Mouse (Mus musculus) cerebellum, adult 2 months (tissue): ENCODE measurements around the gene Tub. TPM values are rescaled to one million over a fixed set of nuclear protein-coding genes. Genes with fewer than 3 reads are reported as not detected.

ENCODE experiments used
- DNase-seq, 2 experiments: peaks; one replicate each; pipeline ENCODE4 v3.0.0; 2021
- H3K27ac ChIP-seq: fragments of 200-500 bp; 2 replicates; pipeline ENCODE4 v1.5.1; 2012; ENCODE audit warnings: low read length, control low read depth, inconsistent platforms; ENCODE audit not compliant: insufficient read depth
- H3K27me3 ChIP-seq: fragments of 200-500 bp; 2 replicates; pipeline ENCODE4 v1.6.1; 2012; ENCODE audit warnings: inconsistent platforms, mild to moderate bottlenecking, low read length, moderate library complexity; ENCODE audit not compliant: control insufficient read depth, insufficient read depth
- H3K4me1 ChIP-seq: fragments of 200-500 bp; 2 replicates; pipeline ENCODE4 v1.6.1; 2011; ENCODE audit warnings: low read length; ENCODE audit not compliant: control insufficient read depth, insufficient read depth
- H3K4me3 ChIP-seq: fragments of 200-500 bp; replicated peaks from 2 replicates; pipeline ENCODE3; 2011; ENCODE audit warnings: mild to moderate bottlenecking, low read depth, low read length, control low read depth; ENCODE audit not compliant: insufficient read depth
- CTCF ChIP-seq: fragments of 200-500 bp; IDR thresholded peaks from 2 replicates; pipeline ENCODE4 v1.5.1; 2011; ENCODE audit warnings: low read depth, mild to moderate bottlenecking, control low read depth, low read length, moderate library complexity, borderline replicate concordance; ENCODE audit not compliant: insufficient read depth
- POLR2A ChIP-seq: fragments of 200-500 bp; IDR thresholded peaks from 2 replicates; pipeline ENCODE4 v1.6.1; 2011; ENCODE audit warnings: low read length, control low read depth, borderline replicate concordance; ENCODE audit not compliant: insufficient read depth
- WGBS: fragments of 180-500 bp; shearing (Covaris S2); methylation state at CpG from one replicate; pipeline ENCODE4 v1.1.7; 2018; 5-methylcytosine and 5-hydroxymethylcytosine counted together
- polyA plus RNA-seq: library from polyadenylated mRNA; depleted of rRNA; stranded (reverse); fragments of >200 nt; gene quantifications from 2 replicates; pipeline ENCODE4 v1.2.3, GENCODE M21; 2012

The Tub gene
- polyA plus RNA-seq, 1 experiment = 75.4 TPM

DNA sequence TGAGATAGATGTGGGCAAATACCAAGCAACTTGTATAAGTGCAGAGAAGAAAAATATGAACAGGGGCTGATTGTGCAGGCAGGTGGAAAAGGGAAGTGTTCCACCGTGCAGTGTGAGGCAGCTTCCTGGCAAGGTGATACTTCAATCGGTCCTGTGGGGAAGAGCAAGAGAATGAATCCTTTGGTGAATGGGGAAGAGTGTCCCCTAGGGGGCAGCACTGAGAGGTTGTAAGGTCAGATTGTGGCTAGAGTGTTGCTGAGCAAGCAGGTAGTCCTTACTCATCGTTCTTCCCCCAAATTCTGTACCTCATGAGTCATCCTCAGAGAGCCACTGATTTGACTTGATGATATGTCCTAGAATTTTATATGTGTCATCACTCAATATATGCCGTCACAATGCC is 4.0 kb downstream of the Tub start:
- Histone ChIP-seq H3K4me3 (no peak overlapping the region), H3K4me1 (no peaks in the 10 kb centered on the region), H3K27me3 (no peaks in the 10 kb centered on the region), H3K27ac (no peak overlapping the region)
- DNase-seq = no peak
- WGBS = 54% methylated on average over 4 of the region's 4 CpGs
- no peak for TF ChIP-seq POLR2A
- TF ChIP-seq CTCF = peak; percentile 49

- H3K4me3 ChIP-seq = no peak overlapping the region
- WGBS = 76% methylated on average over 2 of the region's 2 CpGs
- DNase-seq = no peak
- no peak overlapping the region for H3K27ac ChIP-seq
- no peaks in the 10 kb centered on the region for H3K4me1 ChIP-seq
- no peaks in the 10 kb centered on the region for H3K27me3 ChIP-seq
- no peak for TF ChIP-seq CTCF
- TF ChIP-seq POLR2A = no peak
Measured at GRCm38 (mm10) chr7:108957734-108958133, 7.6 kb downstream of the Tub start.

DNA sequence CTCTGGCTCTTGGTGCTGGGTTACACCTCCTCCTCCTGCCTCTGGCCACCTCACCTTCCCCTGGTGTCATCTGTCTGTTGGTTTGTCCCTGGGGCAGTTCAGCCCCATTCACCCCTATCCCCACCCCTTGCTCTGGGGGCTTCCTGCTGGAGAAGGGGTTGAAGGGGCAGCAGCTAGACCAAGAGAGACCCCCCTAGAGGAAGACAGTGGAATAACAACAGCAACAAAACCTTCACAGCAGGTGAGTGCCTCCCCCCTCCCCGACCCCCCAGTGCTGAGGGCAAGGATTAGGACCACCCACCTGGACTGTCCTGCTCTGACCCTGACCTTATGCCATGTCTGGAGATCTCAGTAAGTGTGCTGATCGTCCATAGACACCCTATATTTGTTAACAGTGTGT is 15.8 kb downstream of the Tub start:
- Histone ChIP-seq H3K4me3 (no peak overlapping the region), H3K27me3 (no peaks in the 10 kb centered on the region), H3K27ac (no peak overlapping the region), H3K4me1 (peaks cover 4% of the 10 kb centered on the region)
- 27% methylated on average over 2 of the region's 2 CpGs for WGBS
- DNase-seq = no peak
- TF ChIP-seq CTCF (peak; percentile 37; the same call in 1 of the 2 replicates), POLR2A (no peak)

GRCm38 (mm10) chr7:108966742-108967362 is 16.7 kb downstream of the Tub start:
- TF ChIP-seq POLR2A (no peak), CTCF (peak; percentile 97)
- DNase-seq = peak; percentile 73 to 76
- Histone ChIP-seq H3K27me3 (no peaks in the 10 kb centered on the region), H3K4me3 (no peak overlapping the region), H3K27ac (no peak overlapping the region), H3K4me1 (peaks cover 9% of the 10 kb centered on the region)
- WGBS = 20% methylated on average over 7 of the region's 7 CpGs

GRCm38 (mm10) chr7:108968201-108968600 is 18.1 kb downstream of the Tub start:
- Histone ChIP-seq H3K27ac (no peak overlapping the region), H3K27me3 (no peaks in the 10 kb centered on the region), H3K4me3 (no peak overlapping the region), H3K4me1 (peaks cover 21% of the 10 kb centered on the region)
- DNase-seq = no peak
- no peak for TF ChIP-seq POLR2A
- TF ChIP-seq CTCF = no peak
- WGBS = 57% methylated on average over 6 of the region's 6 CpGs

- TF ChIP-seq POLR2A (no peak), CTCF (no peak)
- Histone ChIP-seq H3K4me1 (peaks cover 16% of the 10 kb centered on the region), H3K27ac (no peak overlapping the region), H3K27me3 (no peaks in the 10 kb centered on the region), H3K4me3 (no peak overlapping the region)
- DNase-seq = peak; percentile 54 to 69
- WGBS = 9% methylated on average over 6 of the region's 6 CpGs
Measured at GRCm38 (mm10) chr7:108972273-108972672, 22.1 kb downstream of the Tub start.

- Histone ChIP-seq H3K27me3 (no peaks in the 10 kb centered on the region), H3K4me1 (no peaks in the 10 kb centered on the region), H3K4me3 (no peak overlapping the region), H3K27ac (no peak overlapping the region)
- WGBS = 84% methylated on average over 2 of the region's 3 CpGs
- DNase-seq = no peak
- no peak for TF ChIP-seq POLR2A
Measured at GRCm38 (mm10) chr7:108985934-108986708, 36.0 kb downstream of the Tub start.

- DNase-seq = no peak
- Histone ChIP-seq H3K4me1 (no peaks in the 10 kb centered on the region), H3K27ac (no peak overlapping the region), H3K4me3 (no peak overlapping the region), H3K27me3 (no peaks in the 10 kb centered on the region)
- no peak for TF ChIP-seq CTCF
- no peak for TF ChIP-seq POLR2A
- 95% methylated on average over 9 of the region's 9 CpGs for WGBS
Measured at GRCm38 (mm10) chr7:108991207-108991606, 41.1 kb downstream of the Tub start.
